Mouse (Mus musculus): ENCODE data around the gene Il34. TPM values are rescaled to one million over a fixed set of nuclear protein-coding genes. Genes with fewer than 3 reads are reported as not detected.
A peak's percentile ranks its signal among the peaks of the same experiment; 100 is the strongest.

The Il34 gene
- polyA plus RNA-seq, 1 experiment, result 2.0 TPM

DNA sequence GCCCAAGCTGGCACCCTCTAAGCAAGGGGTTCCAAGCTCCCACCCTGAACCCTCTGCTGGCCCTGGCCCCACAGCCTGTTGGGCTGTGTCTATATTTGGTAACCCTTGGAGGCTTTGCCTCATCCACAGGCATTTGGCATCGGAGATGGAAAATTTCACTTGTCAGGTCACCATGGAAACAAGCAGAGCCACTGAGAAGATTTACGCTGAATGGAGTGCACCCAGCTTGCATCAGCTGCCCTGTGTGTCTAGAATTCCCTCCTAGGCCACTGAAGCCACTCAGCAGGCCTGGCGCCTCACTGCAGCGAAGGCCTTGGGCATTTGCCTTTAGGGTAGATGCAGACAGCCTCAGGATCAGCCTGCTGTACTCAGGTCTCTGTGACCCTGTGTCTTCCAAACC lies 89.6 kb downstream of the Il34 start:
- TF ChIP-seq POLR2A (IDR thresholded peaks at IDR 0.05; ENCODE audit: control insufficient read depth, low read depth, low read length), result no peak
- no peak for TF ChIP-seq CTCF (IDR thresholded peaks at IDR 0.05; ENCODE audit: control insufficient read depth, insufficient read depth, insufficient replicate concordance, low read depth, low read length)
- Histone ChIP-seq H3K27ac (ENCODE audit: control insufficient read depth, insufficient read depth, low read depth, low read length) (peak overlapping the region; percentile 41; the same call in 1 of the 2 replicates), H3K27me3 (ENCODE audit: control insufficient read depth, insufficient read depth, low read length) (no peaks in the 10 kb centered on the region), H3K36me3 (ENCODE audit: control insufficient read depth, insufficient read depth, low read length) (no peaks in the 10 kb centered on the region), H3K4me3 (ENCODE audit: control insufficient read depth, low read depth, low read length) (no peak overlapping the region), H3K4me1 (ENCODE audit: control insufficient read depth, insufficient read depth, low read length) (peaks cover 5% of the 10 kb centered on the region)

DNA sequence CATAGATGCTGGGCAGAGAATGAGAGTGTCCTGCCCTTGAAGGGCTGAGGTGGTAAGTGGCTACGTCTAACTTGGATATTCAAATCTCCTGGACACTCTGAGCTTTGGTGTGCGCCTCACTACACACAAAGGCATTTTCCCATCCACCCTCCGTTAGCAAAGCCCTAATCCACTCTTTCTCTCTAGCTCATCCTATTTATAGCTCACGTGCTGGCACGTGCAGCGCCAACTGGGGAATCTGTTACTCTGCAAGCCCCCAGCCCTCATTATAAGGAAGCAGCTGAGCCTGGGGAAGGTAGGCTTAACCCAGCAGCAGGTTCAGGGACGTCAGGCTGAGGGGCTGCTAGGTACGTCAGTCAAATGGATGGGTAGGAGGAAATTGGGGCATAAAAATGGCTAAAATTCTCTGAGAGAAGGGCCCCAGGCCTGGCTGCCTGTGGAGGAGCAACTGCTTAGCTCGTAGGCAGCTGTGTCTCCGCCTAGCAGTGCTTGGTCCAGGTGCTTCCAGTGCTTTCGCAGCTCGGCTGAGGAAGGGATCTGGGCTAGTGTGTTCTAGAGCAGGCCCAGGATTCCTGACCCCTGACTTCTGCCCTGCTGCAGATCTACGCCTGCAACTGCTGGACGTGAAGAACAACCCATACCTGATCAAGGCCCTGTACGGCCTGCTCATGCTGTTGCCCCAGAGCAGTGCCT lies 90.8 kb downstream of the Il34 start:
- H3K4me1 ChIP-seq (ENCODE audit: control insufficient read depth, insufficient read depth, low read length), result no peaks in the 10 kb centered on the region; the same call in 1 of the 2 replicates
- no peak overlapping the region for H3K27ac ChIP-seq (ENCODE audit: control insufficient read depth, insufficient read depth, low read depth, low read length)
- no peaks in the 10 kb centered on the region for H3K27me3 ChIP-seq (ENCODE audit: control insufficient read depth, insufficient read depth, low read length)
- no peak for TF ChIP-seq POLR2A (IDR thresholded peaks at IDR 0.05; ENCODE audit: control insufficient read depth, low read depth, low read length)
- no peak for TF ChIP-seq CTCF (IDR thresholded peaks at IDR 0.05; ENCODE audit: control insufficient read depth, insufficient read depth, insufficient replicate concordance, low read depth, low read length)
- no peaks in the 10 kb centered on the region for H3K36me3 ChIP-seq (ENCODE audit: control insufficient read depth, insufficient read depth, low read length)
- H3K4me3 ChIP-seq (ENCODE audit: control insufficient read depth, low read depth, low read length), result no peak overlapping the region

GRCm38 (mm10) chr8:110713073-110713472 lies 92.7 kb downstream of the Il34 start:
- Histone ChIP-seq H3K27ac (ENCODE audit: control insufficient read depth, insufficient read depth, low read depth, low read length) (no peak overlapping the region), H3K4me3 (ENCODE audit: control insufficient read depth, low read depth, low read length) (no peak overlapping the region), H3K27me3 (ENCODE audit: control insufficient read depth, insufficient read depth, low read length) (no peaks in the 10 kb centered on the region), H3K36me3 (ENCODE audit: control insufficient read depth, insufficient read depth, low read length) (no peaks in the 10 kb centered on the region), H3K4me1 (ENCODE audit: control insufficient read depth, insufficient read depth, low read length) (no peaks in the 10 kb centered on the region)
- TF ChIP-seq CTCF (IDR thresholded peaks at IDR 0.05; ENCODE audit: control insufficient read depth, insufficient read depth, insufficient replicate concordance, low read depth, low read length) (no peak), POLR2A (IDR thresholded peaks at IDR 0.05; ENCODE audit: control insufficient read depth, low read depth, low read length) (no peak)

DNA sequence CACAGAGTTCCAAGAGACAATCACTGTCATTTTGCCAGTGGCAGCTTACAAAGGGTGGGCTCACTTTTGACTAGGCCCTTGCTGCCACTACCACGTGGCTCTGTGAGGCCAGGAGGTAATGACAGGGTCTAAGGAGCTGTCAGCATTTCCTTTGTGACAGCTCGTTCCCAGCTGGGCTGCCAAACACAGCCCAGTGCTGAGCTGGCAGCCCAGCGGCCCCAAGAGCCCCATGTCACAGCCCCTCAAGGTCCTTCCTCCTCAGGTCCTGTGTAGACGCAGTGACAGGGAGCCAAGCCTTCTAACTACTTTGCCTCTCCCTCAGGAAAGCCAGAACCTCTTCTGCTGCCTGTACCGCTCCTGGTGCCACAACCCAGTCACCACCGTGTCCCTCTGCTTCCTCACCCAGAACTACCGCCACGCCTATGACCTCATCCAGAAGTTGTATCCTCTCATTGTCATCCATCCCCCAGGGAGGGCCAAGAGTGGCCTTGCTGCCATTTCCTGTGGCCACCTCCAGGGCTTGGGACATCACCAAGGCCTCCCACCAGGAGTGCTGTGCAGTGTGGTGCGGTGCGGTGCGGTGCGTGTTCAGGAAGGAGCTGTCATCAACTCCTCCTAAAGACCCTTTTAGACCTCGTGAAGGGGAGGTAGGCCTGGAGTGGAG lies 94.3 kb downstream of the Il34 start:
- Histone ChIP-seq H3K4me3 (ENCODE audit: control insufficient read depth, low read depth, low read length) (no peak overlapping the region), H3K27ac (ENCODE audit: control insufficient read depth, insufficient read depth, low read depth, low read length) (no peak overlapping the region), H3K27me3 (ENCODE audit: control insufficient read depth, insufficient read depth, low read length) (no peaks in the 10 kb centered on the region), H3K36me3 (ENCODE audit: control insufficient read depth, insufficient read depth, low read length) (no peaks in the 10 kb centered on the region), H3K4me1 (ENCODE audit: control insufficient read depth, insufficient read depth, low read length) (no peaks in the 10 kb centered on the region)
- TF ChIP-seq POLR2A (IDR thresholded peaks at IDR 0.05; ENCODE audit: control insufficient read depth, low read depth, low read length) (no peak), CTCF (IDR thresholded peaks at IDR 0.05; ENCODE audit: control insufficient read depth, insufficient read depth, insufficient replicate concordance, low read depth, low read length) (no peak)

DNA sequence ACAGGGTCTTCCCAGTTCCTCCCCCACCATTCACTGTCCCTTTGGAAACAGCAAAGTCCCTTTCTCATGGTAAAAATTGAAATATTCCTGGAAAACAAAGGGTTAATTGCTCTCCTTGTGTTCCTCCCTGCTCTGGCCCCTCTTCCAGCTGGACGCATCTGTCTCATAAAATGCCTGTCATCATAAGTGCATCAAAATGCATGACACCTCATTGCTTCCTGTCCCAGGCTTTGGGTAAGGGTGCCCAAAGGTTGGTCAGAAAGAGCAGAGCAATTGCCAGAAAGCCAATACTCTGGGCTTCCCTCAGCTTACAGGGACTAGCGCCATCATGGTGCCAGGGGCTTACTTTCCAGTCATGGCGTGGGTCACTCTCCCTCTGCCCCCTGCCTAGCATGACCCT lies 95.1 kb downstream of the Il34 start:
- Histone ChIP-seq H3K4me3 (ENCODE audit: control insufficient read depth, low read depth, low read length) (no peak overlapping the region), H3K27ac (ENCODE audit: control insufficient read depth, insufficient read depth, low read depth, low read length) (no peak overlapping the region), H3K4me1 (ENCODE audit: control insufficient read depth, insufficient read depth, low read length) (no peaks in the 10 kb centered on the region), H3K27me3 (ENCODE audit: control insufficient read depth, insufficient read depth, low read length) (no peaks in the 10 kb centered on the region), H3K36me3 (ENCODE audit: control insufficient read depth, insufficient read depth, low read length) (no peaks in the 10 kb centered on the region)
- TF ChIP-seq CTCF (IDR thresholded peaks at IDR 0.05; ENCODE audit: control insufficient read depth, insufficient read depth, insufficient replicate concordance, low read depth, low read length) (no peak), POLR2A (IDR thresholded peaks at IDR 0.05; ENCODE audit: control insufficient read depth, low read depth, low read length) (no peak)

DNA sequence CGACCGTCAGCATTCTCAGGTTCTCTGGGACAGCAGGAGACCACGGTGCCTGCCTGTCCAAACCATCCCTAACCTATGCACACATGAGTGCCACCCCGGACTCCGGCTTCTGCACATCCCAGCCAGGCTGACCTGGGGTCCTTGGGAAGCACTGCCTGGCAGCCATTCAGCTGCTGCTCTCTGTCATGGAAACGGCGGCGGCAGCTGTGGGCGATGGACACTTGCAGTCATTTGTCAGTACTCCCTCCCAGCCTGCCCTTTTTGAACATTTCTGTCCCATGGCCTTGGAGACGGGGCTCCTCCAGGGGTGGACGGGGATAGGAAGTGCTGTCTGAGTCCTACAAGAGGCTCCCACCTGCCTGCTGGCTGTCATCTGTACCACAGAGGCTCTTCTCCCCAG lies 97.3 kb downstream of the Il34 start:
- no peak overlapping the region for H3K27ac ChIP-seq (ENCODE audit: control insufficient read depth, insufficient read depth, low read depth, low read length)
- no peaks in the 10 kb centered on the region for H3K36me3 ChIP-seq (ENCODE audit: control insufficient read depth, insufficient read depth, low read length)
- TF ChIP-seq POLR2A (IDR thresholded peaks at IDR 0.05; ENCODE audit: control insufficient read depth, low read depth, low read length) (no peak), CTCF (IDR thresholded peaks at IDR 0.05; ENCODE audit: control insufficient read depth, insufficient read depth, insufficient replicate concordance, low read depth, low read length) (no peak)
- no peaks in the 10 kb centered on the region for H3K4me1 ChIP-seq (ENCODE audit: control insufficient read depth, insufficient read depth, low read length)
- H3K4me3 ChIP-seq (ENCODE audit: control insufficient read depth, low read depth, low read length), result no peak overlapping the region
- no peaks in the 10 kb centered on the region for H3K27me3 ChIP-seq (ENCODE audit: control insufficient read depth, insufficient read depth, low read length)

DNA sequence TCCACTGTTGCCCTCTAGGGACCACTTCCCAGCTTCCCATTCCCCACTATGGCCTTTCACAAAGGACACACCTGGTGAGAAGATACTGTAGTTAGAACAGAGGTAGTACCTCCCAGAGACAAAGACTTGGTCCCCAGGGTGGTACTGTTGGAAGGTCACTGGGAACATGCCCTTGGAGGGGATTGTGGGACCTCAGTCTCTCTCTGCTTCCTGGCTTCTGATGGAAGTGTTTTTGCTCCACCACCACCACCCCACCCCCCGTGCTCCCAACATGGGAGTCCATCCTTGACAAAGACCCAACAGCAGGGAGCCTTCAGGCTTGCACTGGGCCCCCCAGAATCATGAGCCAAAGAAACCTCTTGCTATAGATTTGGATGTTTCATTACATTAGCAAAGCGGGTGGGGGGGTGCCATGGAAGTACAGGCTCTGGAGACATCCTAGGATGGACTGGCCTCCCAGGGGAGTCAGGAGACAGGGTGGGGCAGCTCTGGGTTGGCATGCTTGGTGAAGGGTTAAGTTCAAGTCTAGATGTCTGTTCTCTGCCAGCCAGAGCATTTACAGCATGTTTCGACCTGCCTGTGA lies 99.3 kb downstream of the Il34 start:
- Histone ChIP-seq H3K27me3 (ENCODE audit: control insufficient read depth, insufficient read depth, low read length) (no peaks in the 10 kb centered on the region), H3K36me3 (ENCODE audit: control insufficient read depth, insufficient read depth, low read length) (no peaks in the 10 kb centered on the region), H3K27ac (ENCODE audit: control insufficient read depth, insufficient read depth, low read depth, low read length) (no peak overlapping the region), H3K4me3 (ENCODE audit: control insufficient read depth, low read depth, low read length) (no peak overlapping the region), H3K4me1 (ENCODE audit: control insufficient read depth, insufficient read depth, low read length) (no peaks in the 10 kb centered on the region)
- no peak for TF ChIP-seq POLR2A (IDR thresholded peaks at IDR 0.05; ENCODE audit: control insufficient read depth, low read depth, low read length)
- TF ChIP-seq CTCF (IDR thresholded peaks at IDR 0.05; ENCODE audit: control insufficient read depth, insufficient read depth, insufficient replicate concordance, low read depth, low read length), result no peak
